8 mouse cellular contexts compared by ENCODE assay signal in genomic region chr11:115257775-115258510, GRCm38 (mm10). TPM values are rescaled to one million over a fixed set of nuclear protein-coding genes. Genes with fewer than 3 reads are reported as not detected.
A peak's percentile ranks its signal among the peaks of the same experiment; 100 is the strongest.
DNase-seq lines count a peak whose midpoint lies in the region; ATAC-seq and TF ChIP-seq lines count a peak whose summit lies in the region.

No protein-coding gene starts in this region.

- no peak for DNase-seq in heart, adult 8-10 months (ENCODE audit: low spot score)
- DNase-seq in kidney, adult 2 months = peak; percentile 37
- no peak for DNase-seq in spleen, postnatal 36 days (ENCODE audit: low spot score in 2 of 2)
- no peak for DNase-seq in adrenal gland, postnatal 25 days
- no peak for DNase-seq in cerebellum, adult 9-10 months

- peak overlapping the region; percentile 38 for H3K4me2 ChIP-seq in heart, embryonic 11.5 days
- H3K4me2 ChIP-seq in embryonic facial prominence, embryonic 12.5 days (replicated peaks) = peak overlapping the region; percentile 41
- peak overlapping the region; percentile 35 for H3K4me2 ChIP-seq in midbrain, embryonic 12.5 days (replicated peaks)

- TF ChIP-seq POLR2A in kidney, adult 2 months (IDR thresholded peaks at IDR 0.05; ENCODE audit: low read depth, low read length) = no peak

- 13% methylated on average over 59 of the region's 59 CpGs for WGBS in heart, embryonic 11.5 days (ENCODE audit: insufficient replicate concordance)
- WGBS in embryonic facial prominence, embryonic 12.5 days = 15% methylated on average over 59 of the region's 59 CpGs
- WGBS in kidney, adult 2 months = 17% methylated on average over 59 of the region's 59 CpGs
- WGBS in midbrain, embryonic 12.5 days = 15% methylated on average over 59 of the region's 59 CpGs

- peak overlapping the region; percentile 6; the same call in 1 of the 2 replicates for H3K4me3 ChIP-seq in heart, embryonic 11.5 days (ENCODE audit: low read depth, low read length)
- peak overlapping the region; percentile 18; the same call in 1 of the 2 replicates for H3K4me3 ChIP-seq in embryonic facial prominence, embryonic 12.5 days
- no peak overlapping the region for H3K4me3 ChIP-seq in kidney, adult 2 months (ENCODE audit: insufficient read depth, low read depth, low read length)
- H3K4me3 ChIP-seq in midbrain, embryonic 12.5 days = peak overlapping the region; percentile 23

- 0 out of 2 replicates have a peak, but pooled peaks cover 5% of the 10 kb centered on the region for H3K4me1 ChIP-seq in heart, embryonic 11.5 days (ENCODE audit: control insufficient read depth, insufficient read depth, low read length)
- H3K4me1 ChIP-seq in embryonic facial prominence, embryonic 12.5 days = 0 out of 2 replicates have a peak, but pooled peaks cover 7% of the 10 kb centered on the region
- H3K4me1 ChIP-seq in kidney, adult 2 months (ENCODE audit: control insufficient read depth, insufficient read depth, low read length) = no peaks in the 10 kb centered on the region
- H3K4me1 ChIP-seq in midbrain, embryonic 12.5 days = peaks cover 5% of the 10 kb centered on the region

- peaks cover 93% of the 10 kb centered on the region for H3K27me3 ChIP-seq in heart, embryonic 11.5 days (ENCODE audit: control insufficient read depth, insufficient read depth, low read length)
- peaks cover 97% of the 10 kb centered on the region for H3K27me3 ChIP-seq in embryonic facial prominence, embryonic 12.5 days
- no peaks in the 10 kb centered on the region for H3K27me3 ChIP-seq in kidney, adult 2 months (replicated peaks; ENCODE audit: control insufficient read depth, insufficient read depth, low read length)
- peaks cover 100% of the 10 kb centered on the region for H3K27me3 ChIP-seq in midbrain, embryonic 12.5 days

- no peaks in the 10 kb centered on the region for H3K9me3 ChIP-seq in heart, embryonic 11.5 days (replicated peaks; ENCODE audit: control insufficient read depth, low read length)
- 0 out of 2 replicates have a peak, but pooled peaks cover 2% of the 10 kb centered on the region for H3K9me3 ChIP-seq in embryonic facial prominence, embryonic 12.5 days
- H3K9me3 ChIP-seq in midbrain, embryonic 12.5 days = no peaks in the 10 kb centered on the region

- no peak overlapping the region for H3K9ac ChIP-seq in heart, embryonic 11.5 days (ENCODE audit: low read depth, low read length)
- H3K9ac ChIP-seq in embryonic facial prominence, embryonic 12.5 days = no peak overlapping the region
- no peak overlapping the region for H3K9ac ChIP-seq in midbrain, embryonic 12.5 days (replicated peaks)

- ATAC-seq in heart, embryonic 11.5 days (replicated peaks; ENCODE audit: insufficient number of reproducible peaks, low FRiP score, low TSS enrichment) = no peak
- ATAC-seq in embryonic facial prominence, embryonic 12.5 days (ENCODE audit: insufficient number of reproducible peaks, insufficient read depth, low FRiP score, low TSS enrichment) = no peak
- ATAC-seq in midbrain, embryonic 12.5 days (ENCODE audit: low FRiP score, low read depth) = no peak

- H3K36me3 ChIP-seq in heart, embryonic 11.5 days (ENCODE audit: control insufficient read depth, insufficient read depth, low read length) = no peaks in the 10 kb centered on the region
- H3K36me3 ChIP-seq in embryonic facial prominence, embryonic 12.5 days = no peaks in the 10 kb centered on the region
- H3K36me3 ChIP-seq in kidney, adult 2 months (ENCODE audit: control insufficient read depth, insufficient read depth, low read length) = no peaks in the 10 kb centered on the region
- H3K36me3 ChIP-seq in midbrain, embryonic 12.5 days = no peaks in the 10 kb centered on the region

- no peak overlapping the region for H3K27ac ChIP-seq in heart, embryonic 11.5 days (ENCODE audit: low read depth, low read length)
- H3K27ac ChIP-seq in embryonic facial prominence, embryonic 12.5 days = no peak overlapping the region
- H3K27ac ChIP-seq in kidney, adult 2 months (ENCODE audit: insufficient read depth, low read depth, low read length) = no peak overlapping the region
- no peak overlapping the region for H3K27ac ChIP-seq in midbrain, embryonic 12.5 days (replicated peaks)

- no peak for TF ChIP-seq CTCF in kidney, adult 2 months (conservative IDR thresholded peaks at IDR 0.05; ENCODE audit: insufficient read depth, insufficient read length, low read depth, low read length)

RNA-seq across cellular contexts. Expression of gene Grin2c, which starts 9.1 kb away (rescaled TPM):
- polyA plus RNA-seq in heart, embryonic 11.5 days (2014; fragmentation: Nextera tagmentation; extraction: Ambion mirVana) = 0.13 TPM in 1 of 2 replicates, not detected in the other
- under 1 TPM; 0.09 to 0.65 (median 0.23) TPM for total RNA-seq in heart, adult 8-10 months (2022)
- 0.06 TPM in 1 of 2 replicates, not detected in the other for polyA plus RNA-seq in embryonic facial prominence, embryonic 12.5 days (2016; fragmentation: Nextera tagmentation; extraction: Ambion mirVana)
- polyA plus RNA-seq in kidney, adult 2 months (2012; rRNA removed) = 0.34 and 0.42 TPM in 2 replicates
- 0.06 and 0.17 TPM in 2 replicates for polyA plus RNA-seq in midbrain, embryonic 12.5 days (2016; fragmentation: Nextera tagmentation; extraction: Ambion mirVana)
- total RNA-seq in adrenal gland, postnatal 25 days (2021) = 2.5 and 3.5 TPM in 2 replicates

RNA-seq across cellular contexts. Expression of gene Fdxr, which starts 18.9 kb away (rescaled TPM):
- 10.0 and 12.0 TPM in 2 replicates for polyA plus RNA-seq in heart, embryonic 11.5 days (2014; fragmentation: Nextera tagmentation; extraction: Ambion mirVana)
- 1 to 10 TPM; 9.1 to 10.0 (median 9.6) TPM for total RNA-seq in heart, adult 8-10 months (2022)
- 14.6 and 17.3 TPM in 2 replicates for polyA plus RNA-seq in embryonic facial prominence, embryonic 12.5 days (2016; fragmentation: Nextera tagmentation; extraction: Ambion mirVana)
- polyA plus RNA-seq in kidney, adult 2 months (2012; rRNA removed) = 18.0 and 21.0 TPM in 2 replicates
- polyA plus RNA-seq in midbrain, embryonic 12.5 days (2016; fragmentation: Nextera tagmentation; extraction: Ambion mirVana) = 15.9 and 18.4 TPM in 2 replicates
- total RNA-seq in adrenal gland, postnatal 25 days (2021) = 1,338 and 1,408 TPM in 2 replicates

RNA-seq across cellular contexts. Expression of gene Fads6, which starts 39.5 kb away (rescaled TPM):
- 0.89 and 1.2 TPM in 2 replicates for polyA plus RNA-seq in heart, embryonic 11.5 days (2014; fragmentation: Nextera tagmentation; extraction: Ambion mirVana)
- total RNA-seq in heart, adult 8-10 months (2022) = 1 to 10 TPM; 2.0 to 3.5 (median 2.3) TPM
- polyA plus RNA-seq in embryonic facial prominence, embryonic 12.5 days (2016; fragmentation: Nextera tagmentation; extraction: Ambion mirVana) = 0.20 and 0.28 TPM in 2 replicates
- polyA plus RNA-seq in kidney, adult 2 months (2012; rRNA removed) = 14.0 and 18.1 TPM in 2 replicates
- polyA plus RNA-seq in midbrain, embryonic 12.5 days (2016; fragmentation: Nextera tagmentation; extraction: Ambion mirVana) = 0.11 and 0.18 TPM in 2 replicates
- total RNA-seq in adrenal gland, postnatal 25 days (2021) = 75.5 and 93.9 TPM in 2 replicates

RNA-seq across cellular contexts. Expression of gene Otop2, which starts 49.0 kb away (rescaled TPM):
- not detected in 2 replicates for polyA plus RNA-seq in heart, embryonic 11.5 days (2014; fragmentation: Nextera tagmentation; extraction: Ambion mirVana)
- total RNA-seq in heart, adult 8-10 months (2022) = not detected
- polyA plus RNA-seq in embryonic facial prominence, embryonic 12.5 days (2016; fragmentation: Nextera tagmentation; extraction: Ambion mirVana) = 0.19 TPM in 1 of 2 replicates, not detected in the other
- polyA plus RNA-seq in kidney, adult 2 months (2012; rRNA removed) = not detected in 2 replicates
- not detected in 2 replicates for polyA plus RNA-seq in midbrain, embryonic 12.5 days (2016; fragmentation: Nextera tagmentation; extraction: Ambion mirVana)
- total RNA-seq in adrenal gland, postnatal 25 days (2021) = not detected in 2 replicates
